Mouse (Mus musculus) cerebellum, postnatal 4 days (tissue): ENCODE measurements at regions not wholly inside any gene's neighbourhood (a gene's known extent, or its start where the extent isn't known, plus 50 kb on each side); places are given as distances from the start of the nearest gene placed in this dataset.

Experiments
- DNase-seq, 2 experiments: peaks; one replicate each; pipeline ENCODE4 v3.0.0; 2022; ENCODE audit warnings: low spot score in 2 of 2, mixed read lengths in 1 of 2

DNA sequence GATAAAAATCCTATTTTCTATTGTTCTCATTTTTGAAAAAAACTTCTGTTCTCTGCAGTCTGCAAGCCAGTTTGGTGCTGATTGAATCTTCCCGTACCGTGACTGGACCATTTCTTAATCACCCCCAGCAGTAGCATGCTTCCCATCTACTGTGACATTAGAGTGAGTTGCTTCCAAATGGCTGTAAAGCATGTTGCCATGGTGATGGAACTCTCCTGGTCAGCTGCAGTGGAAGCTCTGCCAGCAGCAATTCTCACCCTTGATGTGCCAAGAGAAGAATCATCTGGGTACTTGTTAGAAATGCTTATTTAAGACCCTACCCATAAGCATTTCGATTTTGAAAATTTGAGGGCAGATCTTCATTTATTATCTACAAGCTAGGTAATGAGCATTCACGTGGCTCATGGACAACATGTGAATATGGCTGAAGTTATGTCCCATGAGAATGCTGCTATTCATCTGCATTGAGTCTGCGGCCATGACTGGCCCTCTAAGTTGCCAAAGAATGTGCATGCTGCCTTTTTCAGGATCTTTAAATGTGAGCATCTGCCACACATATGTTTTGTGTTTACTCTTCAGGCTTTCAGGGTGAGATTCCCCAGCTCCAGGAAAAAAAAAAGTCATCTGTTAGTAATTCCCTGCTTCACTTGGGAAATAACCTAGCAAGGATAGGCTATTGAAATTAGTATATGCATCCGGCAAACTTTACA is 62.8 kb downstream of the H2al1n start:
- peak in 1 of 2 experiments; percentile 16 for DNase-seq

DNA sequence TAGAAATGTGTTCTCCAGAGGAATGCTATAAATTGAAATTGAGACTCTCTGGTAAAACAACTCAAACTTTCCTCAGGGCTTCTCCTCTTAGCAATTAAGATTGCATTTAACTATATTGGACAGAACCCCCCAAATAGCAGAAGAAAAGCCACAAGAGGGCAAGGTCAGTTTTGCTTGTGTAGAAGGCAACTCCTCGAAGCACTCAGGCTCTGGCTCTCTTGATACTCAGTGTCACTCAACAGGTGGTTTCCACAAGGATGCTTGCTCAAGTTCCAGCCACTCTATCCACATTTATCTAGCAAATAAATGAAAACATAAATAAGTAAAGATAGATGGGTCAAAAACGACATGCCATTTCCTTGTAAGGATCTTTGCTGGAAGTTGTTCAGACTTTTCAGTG is 68.4 kb downstream of the H2al1n start:
- DNase-seq: no peak

- DNase-seq: no peak
Measured at GRCm38 (mm10) chrX:14279736-14280135, 68.8 kb downstream of the H2al1n start.

DNA sequence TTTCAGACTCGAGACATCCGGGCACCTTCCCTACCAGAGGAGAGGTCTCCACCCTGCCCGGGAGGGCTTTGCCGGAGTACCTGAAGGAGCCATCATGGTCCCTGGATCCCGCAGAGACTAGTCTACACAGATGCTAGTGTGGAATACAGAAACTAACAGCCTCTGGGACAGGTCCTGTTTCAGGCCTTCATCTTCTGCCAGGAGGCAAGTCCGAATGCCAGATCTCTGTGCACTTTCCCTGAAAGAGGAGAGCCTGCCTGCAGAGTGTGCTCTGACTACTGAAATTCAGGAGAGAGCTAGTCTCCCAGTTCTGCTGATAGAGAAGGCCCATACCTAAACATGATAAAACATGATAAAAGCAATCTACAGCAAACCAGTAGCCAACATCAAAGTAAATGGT is 83.9 kb downstream of the H2al1n start:
- DNase-seq: no peak

DNA sequence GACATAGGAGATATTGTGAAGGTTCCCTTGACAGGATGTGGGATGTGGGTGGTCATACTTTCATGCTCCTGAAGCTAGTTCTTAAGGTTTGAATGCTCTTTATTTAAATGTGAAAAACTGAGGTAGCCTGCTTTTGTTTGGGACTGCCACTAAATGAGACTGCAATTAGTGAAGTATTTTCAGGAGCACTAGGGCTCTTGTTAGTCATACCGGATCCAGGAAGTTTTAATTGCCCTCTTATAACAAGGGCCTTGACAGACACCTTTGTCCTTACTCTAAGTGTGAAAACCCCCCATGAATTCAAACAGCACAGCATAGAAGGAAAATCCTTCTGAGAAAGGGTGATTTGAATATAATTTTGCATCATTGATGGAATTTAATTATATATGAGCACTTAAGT is 91.2 kb downstream of the H2al1n start:
- DNase-seq: no peak

GRCm38 (mm10) chrX:14312746-14313145 is 101.8 kb downstream of the H2al1n start:
- DNase-seq: no peak

DNA sequence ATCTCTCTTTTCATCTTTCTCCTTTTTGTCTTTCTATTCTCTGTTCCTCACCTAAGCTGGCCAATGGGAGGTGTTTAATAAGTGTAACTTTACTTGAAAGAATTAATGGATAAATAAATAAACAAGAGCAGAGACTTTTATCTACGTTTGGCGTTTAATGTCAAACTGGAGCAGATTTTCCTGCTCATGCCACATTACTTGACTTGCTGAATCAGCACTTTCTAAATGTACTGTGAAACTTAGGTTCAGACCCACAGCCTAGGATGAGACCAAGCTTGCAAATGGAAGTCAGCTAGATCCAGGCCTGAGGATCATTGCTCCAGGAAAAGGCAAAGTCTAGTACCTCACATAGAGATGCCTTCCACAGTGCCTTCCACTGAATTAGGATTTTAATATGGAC is 141.5 kb downstream of the H2al1n start:
- no peak for DNase-seq

- DNase-seq: no peak
Measured at GRCm38 (mm10) chrX:14353366-14353765, 142.4 kb downstream of the H2al1n start.

GRCm38 (mm10) chrX:14356466-14357030 is 145.6 kb downstream of the H2al1n start:
- no peak for DNase-seq
